Mouse (Mus musculus): ENCODE measurements around the gene Tns1. TPM values are rescaled to one million over a fixed set of nuclear protein-coding genes. Genes with fewer than 3 reads are reported as not detected.

Gene Tns1
- polyA plus RNA-seq, 1 experiment from 2014 or later, result 39.4 TPM

- no peaks in the 10 kb centered on the region for H3K27me3 ChIP-seq
- H3K4me1 ChIP-seq, result peaks cover 18% of the 10 kb centered on the region
- WGBS, result 77% methylated on average over 9 of the region's 9 CpGs
- ATAC-seq (ENCODE audit: insufficient number of reproducible peaks, insufficient read depth, low FRiP score, low TSS enrichment), result no peak
- H3K27ac ChIP-seq, result 0 out of 2 replicates have a peak overlapping the region, but pooled peaks have one; percentile 26
- H3K4me2 ChIP-seq (replicated peaks), result no peak overlapping the region
- H3K9me3 ChIP-seq, result no peaks in the 10 kb centered on the region
- peaks cover 10% of the 10 kb centered on the region for H3K36me3 ChIP-seq
- no peak overlapping the region for H3K9ac ChIP-seq
- no peak overlapping the region for H3K4me3 ChIP-seq
These were observed 180.5 kb downstream of the Tns1 start for GRCm38 (mm10) chr1:73943667-73944289.

DNA sequence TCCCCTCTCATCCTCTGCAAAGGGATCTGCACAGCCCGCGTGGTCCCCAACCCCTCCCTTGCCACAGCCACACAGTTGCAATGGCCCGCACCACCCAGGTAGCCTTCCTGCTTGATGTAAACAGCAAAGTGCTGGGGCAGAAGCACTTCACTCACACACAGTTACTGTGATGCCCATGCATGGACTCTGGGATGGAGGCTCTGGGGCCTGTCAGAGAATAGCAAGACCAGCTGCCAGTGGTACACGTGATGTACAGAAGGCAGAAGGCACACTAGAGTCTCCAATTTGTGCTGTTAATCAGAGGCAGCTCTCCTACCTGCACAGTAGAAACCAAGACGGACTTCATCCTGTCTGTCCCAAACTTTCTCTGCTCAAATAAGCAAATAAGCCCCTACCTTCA is 181.0 kb downstream of the Tns1 start:
- Histone ChIP-seq H3K27ac (peak overlapping the region; percentile 26; the same call in 1 of the 2 replicates), H3K27me3 (no peaks in the 10 kb centered on the region), H3K4me2 (replicated peaks) (no peak overlapping the region), H3K4me1 (peaks cover 18% of the 10 kb centered on the region), H3K9me3 (no peaks in the 10 kb centered on the region), H3K9ac (no peak overlapping the region), H3K4me3 (no peak overlapping the region), H3K36me3 (peaks cover 13% of the 10 kb centered on the region)
- 81% methylated on average over 5 of the region's 5 CpGs for WGBS
- no peak for ATAC-seq (ENCODE audit: insufficient number of reproducible peaks, insufficient read depth, low FRiP score, low TSS enrichment)

GRCm38 (mm10) chr1:73942243-73942642 is 182.0 kb downstream of the Tns1 start:
- Histone ChIP-seq H3K4me2 (replicated peaks) (no peak overlapping the region), H3K27me3 (no peaks in the 10 kb centered on the region), H3K4me3 (no peak overlapping the region), H3K9ac (no peak overlapping the region), H3K9me3 (no peaks in the 10 kb centered on the region), H3K27ac (0 out of 2 replicates have a peak overlapping the region, but pooled peaks have one; percentile 18), H3K4me1 (peaks cover 18% of the 10 kb centered on the region), H3K36me3 (peaks cover 16% of the 10 kb centered on the region)
- WGBS, result 43% methylated on average over 2 of the region's 2 CpGs
- ATAC-seq (ENCODE audit: insufficient number of reproducible peaks, insufficient read depth, low FRiP score, low TSS enrichment), result no peak

GRCm38 (mm10) chr1:73941697-73942096 is 182.6 kb downstream of the Tns1 start:
- no peak overlapping the region for H3K9ac ChIP-seq
- no peaks in the 10 kb centered on the region for H3K9me3 ChIP-seq
- peaks cover 20% of the 10 kb centered on the region for H3K36me3 ChIP-seq
- no peak overlapping the region for H3K27ac ChIP-seq
- H3K4me2 ChIP-seq (replicated peaks), result no peak overlapping the region
- ATAC-seq (ENCODE audit: insufficient number of reproducible peaks, insufficient read depth, low FRiP score, low TSS enrichment), result no peak
- peaks cover 18% of the 10 kb centered on the region for H3K4me1 ChIP-seq
- 68% methylated on average over 9 of the region's 9 CpGs for WGBS
- no peaks in the 10 kb centered on the region for H3K27me3 ChIP-seq
- H3K4me3 ChIP-seq, result no peak overlapping the region

GRCm38 (mm10) chr1:73940491-73941204 is 183.6 kb downstream of the Tns1 start:
- 79% methylated on average over 9 of the region's 9 CpGs for WGBS
- H3K9ac ChIP-seq, result no peak overlapping the region
- H3K9me3 ChIP-seq, result no peaks in the 10 kb centered on the region
- H3K4me3 ChIP-seq, result no peak overlapping the region
- H3K4me1 ChIP-seq, result peaks cover 18% of the 10 kb centered on the region
- no peaks in the 10 kb centered on the region for H3K27me3 ChIP-seq
- ATAC-seq (ENCODE audit: insufficient number of reproducible peaks, insufficient read depth, low FRiP score, low TSS enrichment), result no peak
- no peak overlapping the region for H3K4me2 ChIP-seq (replicated peaks)
- H3K27ac ChIP-seq, result no peak overlapping the region
- peaks cover 29% of the 10 kb centered on the region for H3K36me3 ChIP-seq

DNA sequence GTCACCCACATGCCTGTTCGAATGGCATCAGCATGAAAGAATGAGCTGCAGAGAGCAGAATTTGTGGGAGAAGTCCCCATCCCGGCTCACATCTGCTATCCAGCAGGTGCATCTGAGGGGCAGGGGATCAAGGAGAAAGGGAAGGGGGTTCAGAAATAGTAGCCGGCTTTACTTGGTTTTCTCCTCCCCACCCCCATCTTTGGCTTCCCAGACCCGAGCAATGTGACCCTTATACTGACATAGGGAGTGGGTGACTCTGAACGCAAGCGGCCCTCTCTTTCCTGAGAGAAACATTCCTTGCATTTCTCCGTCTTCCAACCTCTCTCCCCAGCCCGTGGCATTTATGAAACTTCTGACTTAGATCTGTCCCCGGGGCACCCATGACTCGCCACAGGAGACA is 185.7 kb downstream of the Tns1 start:
- no peak overlapping the region for H3K4me3 ChIP-seq
- no peak for ATAC-seq (ENCODE audit: insufficient number of reproducible peaks, insufficient read depth, low FRiP score, low TSS enrichment)
- no peak overlapping the region for H3K27ac ChIP-seq
- H3K4me1 ChIP-seq, result peaks cover 18% of the 10 kb centered on the region
- 68% methylated on average over 10 of the region's 10 CpGs for WGBS
- no peak overlapping the region for H3K4me2 ChIP-seq (replicated peaks)
- peaks cover 34% of the 10 kb centered on the region for H3K36me3 ChIP-seq
- no peak overlapping the region for H3K9ac ChIP-seq
- no peaks in the 10 kb centered on the region for H3K27me3 ChIP-seq
- no peaks in the 10 kb centered on the region for H3K9me3 ChIP-seq

DNA sequence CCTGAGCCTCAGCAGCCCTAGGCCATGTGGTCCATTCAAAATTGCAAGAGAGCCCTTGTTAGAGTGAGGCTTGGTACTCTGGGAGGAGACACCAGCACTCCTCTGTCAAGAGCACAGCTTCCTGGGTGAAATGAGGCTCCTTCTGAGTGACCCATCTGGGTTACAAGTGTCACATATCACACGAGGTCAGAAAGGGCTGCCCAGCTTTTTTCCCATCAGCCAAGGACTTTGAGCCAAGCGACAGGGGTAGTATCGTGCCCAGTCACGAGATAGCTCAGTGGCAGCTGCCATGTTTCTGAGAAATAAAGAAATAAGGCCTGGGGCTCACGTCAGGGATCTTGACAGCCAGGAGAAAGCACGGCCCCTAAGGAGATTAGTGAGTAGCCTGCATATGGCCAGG is 186.4 kb downstream of the Tns1 start:
- no peak for ATAC-seq (ENCODE audit: insufficient number of reproducible peaks, insufficient read depth, low FRiP score, low TSS enrichment)
- Histone ChIP-seq H3K27ac (no peak overlapping the region), H3K27me3 (no peaks in the 10 kb centered on the region), H3K4me3 (no peak overlapping the region), H3K9me3 (no peaks in the 10 kb centered on the region), H3K36me3 (peaks cover 34% of the 10 kb centered on the region), H3K4me1 (peaks cover 12% of the 10 kb centered on the region), H3K9ac (no peak overlapping the region), H3K4me2 (replicated peaks) (no peak overlapping the region)
- WGBS, result 65% methylated on average over 6 of the region's 6 CpGs

GRCm38 (mm10) chr1:73936537-73936936 is 187.7 kb downstream of the Tns1 start:
- ATAC-seq (ENCODE audit: insufficient number of reproducible peaks, insufficient read depth, low FRiP score, low TSS enrichment), result no peak
- Histone ChIP-seq H3K4me3 (no peak overlapping the region), H3K9me3 (no peaks in the 10 kb centered on the region), H3K9ac (no peak overlapping the region), H3K36me3 (peaks cover 34% of the 10 kb centered on the region), H3K4me2 (replicated peaks) (no peak overlapping the region), H3K4me1 (no peaks in the 10 kb centered on the region), H3K27ac (no peak overlapping the region), H3K27me3 (no peaks in the 10 kb centered on the region)
- WGBS, result 80% methylated on average over 3 of the region's 3 CpGs

GRCm38 (mm10) chr1:73935442-73936080 is 188.7 kb downstream of the Tns1 start:
- H3K4me1 ChIP-seq, result no peaks in the 10 kb centered on the region
- H3K4me2 ChIP-seq (replicated peaks), result no peak overlapping the region
- no peak overlapping the region for H3K4me3 ChIP-seq
- whole genome bisulfite sequencing, result 74% methylated on average over 4 of the region's 4 CpGs
- H3K36me3 ChIP-seq, result peaks cover 32% of the 10 kb centered on the region
- no peak overlapping the region for H3K9ac ChIP-seq
- ATAC-seq (ENCODE audit: insufficient number of reproducible peaks, insufficient read depth, low FRiP score, low TSS enrichment), result no peak
- no peaks in the 10 kb centered on the region for H3K9me3 ChIP-seq
- H3K27ac ChIP-seq, result no peak overlapping the region
- no peaks in the 10 kb centered on the region for H3K27me3 ChIP-seq

DNA sequence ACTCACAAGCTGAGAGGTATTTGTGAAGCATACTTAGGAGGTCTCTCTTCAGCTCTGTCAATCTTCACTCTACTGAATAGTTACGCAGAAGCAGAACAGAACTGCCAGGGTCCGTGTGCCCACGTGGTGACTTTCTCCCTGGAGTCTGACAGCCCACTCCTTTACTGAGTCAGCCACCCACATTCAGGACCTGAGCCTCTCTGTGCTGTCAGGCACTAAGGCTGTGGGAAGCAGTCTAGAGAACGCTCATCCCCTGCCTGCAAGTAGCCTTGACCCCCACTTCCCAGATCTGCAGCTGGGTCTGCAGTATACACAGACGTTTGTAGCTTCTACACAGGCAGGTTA is 191.1 kb downstream of the Tns1 start:
- ATAC-seq (ENCODE audit: insufficient number of reproducible peaks, insufficient read depth, low FRiP score, low TSS enrichment), result no peak
- Histone ChIP-seq H3K4me3 (no peak overlapping the region), H3K36me3 (peaks cover 27% of the 10 kb centered on the region), H3K4me1 (no peaks in the 10 kb centered on the region), H3K27ac (no peak overlapping the region), H3K9me3 (no peaks in the 10 kb centered on the region), H3K27me3 (no peaks in the 10 kb centered on the region), H3K4me2 (replicated peaks) (no peak overlapping the region), H3K9ac (no peak overlapping the region)
- 79% methylated on average over 5 of the region's 5 CpGs for WGBS

DNA sequence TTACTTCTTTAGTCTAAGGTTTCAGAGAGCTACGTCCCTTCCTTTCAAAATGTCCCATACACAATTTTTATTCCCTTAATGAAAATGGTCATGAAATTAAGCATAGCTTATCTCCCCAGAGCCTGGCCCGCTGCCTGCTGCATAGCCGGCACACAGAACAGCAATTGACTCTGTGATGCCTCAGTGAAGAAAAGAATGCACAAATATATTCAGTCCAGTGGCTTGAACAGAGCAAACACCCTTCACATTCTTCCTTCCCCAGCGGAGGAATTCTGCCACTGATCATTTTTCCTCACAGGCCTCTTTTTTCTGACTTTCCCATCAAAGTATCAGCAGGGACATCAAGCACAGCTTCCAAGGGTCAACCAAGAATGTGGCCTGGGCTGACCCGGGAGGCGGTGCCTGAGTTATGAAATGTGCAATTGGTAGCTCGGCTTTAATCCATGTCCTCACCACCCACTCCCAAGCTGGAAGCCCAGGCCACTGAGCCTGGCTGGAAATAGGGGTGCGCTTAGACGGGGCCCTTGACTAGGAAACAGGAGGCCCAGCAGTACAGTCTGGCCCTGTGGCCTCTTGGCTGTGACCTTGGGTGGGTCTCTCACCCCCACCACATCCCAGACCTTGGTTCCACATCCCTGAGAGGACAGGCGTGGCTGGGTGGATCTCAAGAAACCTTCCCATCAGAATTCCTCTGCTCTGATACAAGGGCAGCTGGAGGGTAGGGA is 191.7 kb downstream of the Tns1 start:
- no peaks in the 10 kb centered on the region for H3K4me1 ChIP-seq
- H3K27me3 ChIP-seq, result no peaks in the 10 kb centered on the region
- H3K9ac ChIP-seq, result no peak overlapping the region
- no peaks in the 10 kb centered on the region for H3K9me3 ChIP-seq
- ATAC-seq (ENCODE audit: insufficient number of reproducible peaks, insufficient read depth, low FRiP score, low TSS enrichment), result no peak
- H3K4me2 ChIP-seq (replicated peaks), result no peak overlapping the region
- no peak overlapping the region for H3K27ac ChIP-seq
- H3K36me3 ChIP-seq, result peaks cover 25% of the 10 kb centered on the region
- 75% methylated on average over 10 of the region's 10 CpGs for WGBS
- no peak overlapping the region for H3K4me3 ChIP-seq

Measured in embryonic facial prominence, embryonic 12.5 days (tissue).